Mouse (Mus musculus) neural tube, embryonic 15.5 days (tissue): ENCODE results near the gene 4930402H24Rik. TPM values are rescaled to one million over a fixed set of nuclear protein-coding genes. Genes with fewer than 3 reads are reported as not detected.

Source experiments
- ATAC-seq: fragments of 200-750 bp; cut with Nextera tagmentation; 2 replicates; pipeline ENCODE4 v1.8.0; 2017; ENCODE audit warnings: mild to moderate bottlenecking, moderate TSS enrichment, moderate library complexity; ENCODE audit not compliant: low FRiP score
- H3K27ac ChIP-seq: fragments of 300-500 bp; sonication (generic); replicated peaks from 2 replicates; pipeline ENCODE4 v1.5.1; 2015; ENCODE audit warnings: mild to moderate bottlenecking, inconsistent platforms
- H3K27me3 ChIP-seq: fragments of 300-500 bp; sonication (generic); replicated peaks from 2 replicates; pipeline ENCODE4 v1.6.1; 2015; ENCODE audit warnings: inconsistent platforms
- H3K36me3 ChIP-seq: fragments of 300-500 bp; sonication (generic); 2 replicates; pipeline ENCODE4 v1.6.1; 2015; ENCODE audit warnings: inconsistent platforms
- H3K4me1 ChIP-seq: fragments of 300-500 bp; sonication (generic); 2 replicates; pipeline ENCODE4 v1.6.1; 2015; ENCODE audit warnings: inconsistent platforms
- H3K4me2 ChIP-seq: fragments of 300-500 bp; sonication (generic); 2 replicates; pipeline ENCODE4 v1.6.1; 2015; ENCODE audit warnings: inconsistent platforms, mild to moderate bottlenecking, moderate library complexity
- H3K4me3 ChIP-seq: fragments of 300-500 bp; sonication (generic); replicated peaks from 2 replicates; pipeline ENCODE4 v1.5.1; 2015; ENCODE audit warnings: mild to moderate bottlenecking, inconsistent platforms
- H3K9ac ChIP-seq: fragments of 300-500 bp; sonication (generic); replicated peaks from 2 replicates; pipeline ENCODE4 v1.6.1; 2015; ENCODE audit warnings: mild to moderate bottlenecking, inconsistent platforms
- H3K9me3 ChIP-seq: fragments of 300-500 bp; sonication (generic); replicated peaks from 2 replicates; pipeline ENCODE4 v1.6.1; 2016; ENCODE audit warnings: inconsistent platforms
- WGBS: fragments of 180-500 bp; shearing (Covaris S2); methylation state at CpG from one replicate; pipeline ENCODE4 v1.1.7; 2015; ENCODE audit warnings: mixed read lengths; 5-methylcytosine and 5-hydroxymethylcytosine counted together
- polyA plus RNA-seq: library from polyadenylated mRNA; unstranded; fragments of >200 nt; fragmentation: Nextera tagmentation; extraction: Ambion mirVana; gene quantifications from 2 replicates; pipeline ENCODE4 v1.2.1, GENCODE M21; 2015

Gene 4930402H24Rik
- polyA plus RNA-seq, 1 experiment from 2014 or later = 85.3 TPM

DNA sequence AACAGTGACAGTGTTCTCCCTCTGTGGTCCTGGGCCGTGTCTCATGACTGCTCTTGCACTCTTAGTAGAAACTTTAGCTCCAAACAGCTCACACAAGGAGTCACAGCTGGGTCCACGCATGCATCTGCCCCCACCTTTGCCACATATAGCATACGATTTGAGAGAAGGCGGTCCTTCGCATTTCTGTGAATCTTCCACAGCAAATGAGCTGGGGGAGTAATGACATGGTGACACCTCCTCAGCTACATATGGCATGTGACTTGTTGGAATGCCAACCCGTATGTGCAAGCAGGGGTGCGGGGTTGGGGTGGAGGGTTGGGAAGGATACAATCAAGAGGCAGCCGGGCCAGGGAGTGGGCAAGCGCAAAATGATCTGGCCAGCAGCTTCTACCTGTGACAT lies 249.7 kb downstream of the 4930402H24Rik start:
- 97% methylated on average over 9 of the region's 9 CpGs for WGBS
- no peak for ATAC-seq

More for the DNA sequence above, 249.7 kb downstream of the 4930402H24Rik start:
- no peaks in the 10 kb centered on the region for H3K27me3 ChIP-seq
- no peaks in the 10 kb centered on the region for H3K4me1 ChIP-seq
- H3K36me3 ChIP-seq = peaks cover 84% of the 10 kb centered on the region
- H3K27ac ChIP-seq = no peak overlapping the region
- H3K9me3 ChIP-seq = no peaks in the 10 kb centered on the region
- no peak overlapping the region for H3K4me3 ChIP-seq
- no peak overlapping the region for H3K4me2 ChIP-seq
- no peak overlapping the region for H3K9ac ChIP-seq

Other genes starting within 250 kb of the 4930402H24Rik start
- gene Ddrgk1, start 241.7 kb downstream of the 4930402H24Rik start, polyA plus RNA-seq = 74.3 and 76.2 TPM in 2 replicates
- 115 and 123 TPM in 2 replicates for gene Itpa, start 238.8 kb downstream of the 4930402H24Rik start, polyA plus RNA-seq
- 0.60 and 0.67 TPM in 2 replicates for gene Slc4a11, start 208.9 kb downstream of the 4930402H24Rik start, polyA plus RNA-seq
- 12.5 and 13.7 TPM in 2 replicates for gene Atrn, start 89 bp upstream of the 4930402H24Rik start, polyA plus RNA-seq
- gene Gfra4, start 136.7 kb upstream of the 4930402H24Rik start, polyA plus RNA-seq = 46.4 and 52.1 TPM in 2 replicates
- gene Adam33, start 157.4 kb upstream of the 4930402H24Rik start, polyA plus RNA-seq = 2.0 and 2.9 TPM in 2 replicates
- 0.23 and 0.36 TPM in 2 replicates for gene Siglec1, start 180.4 kb upstream of the 4930402H24Rik start, polyA plus RNA-seq
- gene Hspa12b, start 220.9 kb upstream of the 4930402H24Rik start, polyA plus RNA-seq = 6.0 and 7.7 TPM in 2 replicates
- not detected in 2 replicates for gene Gm11037, start 227.1 kb upstream of the 4930402H24Rik start, polyA plus RNA-seq